Mouse (Mus musculus) liver, embryonic 14.5 days (tissue): ENCODE data around the gene Vcam1. TPM values are rescaled to one million over a fixed set of nuclear protein-coding genes. Genes with fewer than 3 reads are reported as not detected.
A peak's percentile ranks its signal among the peaks of the same experiment; 100 is the strongest.

Experiments used
- ATAC-seq: fragments of 200-750 bp; cut with Nextera tagmentation; 2 replicates; pipeline ENCODE4 v1.8.0; 2017; ENCODE audit warnings: moderate number of reproducible peaks, mild to moderate bottlenecking, moderate library complexity; ENCODE audit not compliant: insufficient read depth
- DNase-seq, 3 experiments: peaks; one replicate each; pipeline ENCODE4 v3.0.0-alpha.2; 2012 to 2013; ENCODE audit warnings: low read depth in 3 of 3, low spot score in 3 of 3
- H3K27ac ChIP-seq: fragments of 300-500 bp; sonication (generic); 2 replicates; pipeline ENCODE4 v1.5.1; 2014; ENCODE audit warnings: moderate library complexity, mild to moderate bottlenecking, control low read depth, inconsistent platforms
- H3K27me3 ChIP-seq: fragments of 300-500 bp; sonication (generic); 2 replicates; pipeline ENCODE4 v1.6.1; 2014; ENCODE audit warnings: mild to moderate bottlenecking, low read length, moderate library complexity; ENCODE audit not compliant: control insufficient read depth, insufficient read depth
- H3K36me3 ChIP-seq: fragments of 300-500 bp; sonication (generic); replicated peaks from 2 replicates; pipeline ENCODE4 v1.6.1; 2014; ENCODE audit warnings: low read depth; ENCODE audit not compliant: control insufficient read depth, insufficient read depth
- H3K4me1 ChIP-seq, 2 experiments: fragments of 200-500 bp in 1 of 2; fragments of 300-500 bp in 1 of 2; sonication (generic) in 1 of 2; replicated peaks; 2 replicates each; pipeline ENCODE4 v1.6.1; 2012 to 2014; ENCODE audit warnings: antibody characterized with exemption in 1 of 2, inconsistent platforms in 1 of 2, low read length in 1 of 2; ENCODE audit not compliant: control insufficient read depth in 2 of 2, insufficient read depth in 2 of 2
- H3K4me2 ChIP-seq: fragments of 300-500 bp; sonication (generic); 2 replicates; pipeline ENCODE4 v1.6.1; 2014; ENCODE audit warnings: low read depth, mild to moderate bottlenecking, control low read depth, moderate library complexity
- H3K4me3 ChIP-seq, 2 experiments: fragments of 200-500 bp in 1 of 2; fragments of 300-500 bp in 1 of 2; sonication (generic) in 1 of 2; 2 replicates each; pipeline ENCODE4 v1.5.1; 2012 to 2014; ENCODE audit warnings: low read depth in 2 of 2, low read length in 2 of 2, mild to moderate bottlenecking in 2 of 2, control low read depth in 1 of 2, inconsistent platforms in 1 of 2, moderate library complexity in 1 of 2; ENCODE audit not compliant: insufficient read depth in 1 of 2
- H3K9ac ChIP-seq: fragments of 300-500 bp; sonication (generic); replicated peaks from 2 replicates; pipeline ENCODE4 v1.6.1; 2014; ENCODE audit warnings: mild to moderate bottlenecking, control low read depth, moderate library complexity
- H3K9me3 ChIP-seq: fragments of 300-500 bp; sonication (generic); 2 replicates; pipeline ENCODE4 v1.6.1; 2016; ENCODE audit warnings: low read length, mixed read lengths; ENCODE audit not compliant: control insufficient read depth
- CTCF ChIP-seq: IDR thresholded peaks from 2 replicates; pipeline ENCODE4 v1.5.1; 2016; ENCODE audit warnings: antibody characterized with exemption, low read depth, control low read depth
- EP300 ChIP-seq: IDR thresholded peaks from 2 replicates; pipeline ENCODE4 v1.6.1; 2016; ENCODE audit warnings: antibody characterized with exemption, low read depth
- WGBS: fragments of 180-500 bp; shearing (Covaris S2); extraction: QIAGEN DNeasy Blood & Tissue Kit; methylation state at CpG from one replicate; pipeline ENCODE4 v1.1.7; 2014; ENCODE audit not compliant: insufficient replicate concordance; 5-methylcytosine and 5-hydroxymethylcytosine counted together
- polyA plus RNA-seq, 2 experiments: library from polyadenylated mRNA; depleted of rRNA in 1 of 2; stranded (reverse) in 1 of 2; unstranded in 1 of 2; fragments of >200 nt; fragmentation: Nextera tagmentation in 1 of 2; extraction: Ambion mirVana in 1 of 2; gene quantifications; 2 replicates each; pipeline versions ENCODE4 v1.2.1 to v1.2.3; 2012 to 2014

The Vcam1 gene
- polyA plus RNA-seq (2012; rRNA removed) (13.5 and 22.3 TPM in 2 replicates), polyA plus RNA-seq (2014; fragmentation: Nextera tagmentation; extraction: Ambion mirVana) (71.1 and 74.2 TPM in 2 replicates)

GRCm38 (mm10) chr3:116129259-116129738, at the start of gene Vcam1:
Gene Vcam1 (minus strand): TSS chr3:116129688.
- ATAC-seq (peak; percentile 37; the same call in 1 of the 2 replicates), DNase-seq (peak in 2 of 3 experiments; percentile 16 to 27)
- Histone ChIP-seq H3K4me1 (0 out of 4 replicates have a peak, but pooled peaks cover under 1 to 1% of the 10 kb centered on the region in 2 experiments), H3K4me2 (peak within 1 kb of the TSS; percentile 26; the same call in 1 of the 2 replicates), H3K9me3 (no peaks in the 10 kb centered on the region), H3K36me3 (no peaks in the 10 kb centered on the region; the same call in 1 of the 2 replicates), H3K4me3 (peak within 1 kb of the TSS; percentile 39 to 70), H3K9ac (peak within 1 kb of the TSS; percentile 34; the same call in 1 of the 2 replicates), H3K27me3 (no peaks in the 10 kb centered on the region), H3K27ac (no peak within 1 kb of the TSS)
- 19% methylated on average over 9 of the region's 9 CpGs for WGBS
- TF ChIP-seq CTCF = no peak
- no peak for TF ChIP-seq EP300

GRCm38 (mm10) chr3:116175106-116175505, 45.6 kb upstream of the Vcam1 start:
- no peak for TF ChIP-seq CTCF
- no peak for TF ChIP-seq EP300
- no peak overlapping the region for H3K4me2 ChIP-seq
- no peaks in the 10 kb centered on the region for H3K36me3 ChIP-seq
- H3K27ac ChIP-seq = no peak overlapping the region
- WGBS = 69% methylated on average over 6 of the region's 6 CpGs
- H3K9ac ChIP-seq = no peak overlapping the region
- H3K4me3 ChIP-seq = no peak overlapping the region
- DNase-seq (no peak), ATAC-seq (no peak)
- H3K9me3 ChIP-seq = no peaks in the 10 kb centered on the region
- H3K27me3 ChIP-seq = no peaks in the 10 kb centered on the region
- H3K4me1 ChIP-seq = no peaks in the 10 kb centered on the region

GRCm38 (mm10) chr3:116171461-116171860, 42.0 kb upstream of the Vcam1 start:
- Histone ChIP-seq H3K4me1 (no peaks in the 10 kb centered on the region), H3K27me3 (no peaks in the 10 kb centered on the region), H3K9me3 (no peaks in the 10 kb centered on the region), H3K9ac (no peak overlapping the region), H3K4me3 (no peak overlapping the region), H3K4me2 (no peak overlapping the region), H3K27ac (no peak overlapping the region), H3K36me3 (no peaks in the 10 kb centered on the region)
- 64% methylated on average over 5 of the region's 5 CpGs for WGBS
- TF ChIP-seq CTCF (no peak), EP300 (no peak)
- DNase-seq = no peak
- ATAC-seq = no peak

- no peak for DNase-seq
- H3K9me3 ChIP-seq = no peaks in the 10 kb centered on the region
- ATAC-seq = no peak
- no peaks in the 10 kb centered on the region for H3K27me3 ChIP-seq
- no peak for TF ChIP-seq EP300
- no peak for TF ChIP-seq CTCF
- 31% methylated on average over 2 of the region's 2 CpGs for WGBS
- H3K4me3 ChIP-seq = no peak overlapping the region
- no peak overlapping the region for H3K9ac ChIP-seq
- H3K4me2 ChIP-seq = no peak overlapping the region
- H3K36me3 ChIP-seq = no peaks in the 10 kb centered on the region
- no peaks in the 10 kb centered on the region for H3K4me1 ChIP-seq
- no peak overlapping the region for H3K27ac ChIP-seq
Observed at GRCm38 (mm10) chr3:116168056-116168455, 38.6 kb upstream of the Vcam1 start.

GRCm38 (mm10) chr3:116166296-116166695, 36.8 kb upstream of the Vcam1 start:
- Histone ChIP-seq H3K36me3 (no peaks in the 10 kb centered on the region), H3K27ac (no peak overlapping the region), H3K9ac (no peak overlapping the region), H3K4me3 (no peak overlapping the region), H3K4me1 (no peaks in the 10 kb centered on the region), H3K4me2 (no peak overlapping the region), H3K9me3 (no peaks in the 10 kb centered on the region), H3K27me3 (no peaks in the 10 kb centered on the region)
- TF ChIP-seq CTCF (no peak), EP300 (no peak)
- no peak for ATAC-seq
- 62% methylated on average over 8 of the region's 8 CpGs for WGBS
- no peak for DNase-seq
